Mouse (Mus musculus) ES-Bruce4 (cell line): ENCODE results near the gene Art5.
"Not testable (repeated sequence)": the region's sequence is repeated elsewhere in the genome, so short reads cannot be mapped to it uniquely, and the experiment has no call there.

Experiments used
- CTCF ChIP-seq: IDR thresholded peaks from one replicate; pipeline ENCODE4 v1.8.1; 2011; ENCODE audit warnings: low read depth, low read length
- EP300 ChIP-seq: IDR thresholded peaks from 2 replicates; pipeline ENCODE4 v1.6.1; 2011; ENCODE audit warnings: low read depth, low read length; ENCODE audit not compliant: insufficient read depth
- POLR2A ChIP-seq: IDR thresholded peaks from one replicate; pipeline ENCODE4 v1.8.1; 2011; ENCODE audit warnings: low read length; ENCODE audit not compliant: insufficient read depth

GRCm38 (mm10) chr7:102048524-102048923 lies 60.8 kb downstream of the Art5 start:
- not testable (repeated sequence) for TF ChIP-seq POLR2A, CTCF, EP300
